Comparison of ENCODE assay signal across 8 mouse cellular contexts in genomic region chr4:45530662-45531542, GRCm38 (mm10). TPM values are rescaled to one million over a fixed set of nuclear protein-coding genes. Genes with fewer than 3 reads are reported as not detected.
A peak's percentile ranks its signal among the peaks of the same experiment; 100 is the strongest.
DNase-seq lines count a peak whose midpoint lies in the region; ATAC-seq and TF ChIP-seq lines count a peak whose summit lies in the region.

No protein-coding gene starts in this region.

- peaks cover 22% of the 10 kb centered on the region for H3K4me1 ChIP-seq in lung, embryonic 14.5 days (ENCODE audit: insufficient read depth)

- peak; percentile 82 to 83 for ATAC-seq in hematopoietic stem cell, adult 5-6 weeks (replicated peaks in 1 of 2; ENCODE audit: insufficient read depth in 1 of 2, low FRiP score in 2 of 2, low TSS enrichment in 1 of 2, low read depth in 1 of 2, poor library complexity in 2 of 2, severe bottlenecking in 2 of 2)
- ATAC-seq in lung, embryonic 14.5 days (ENCODE audit: insufficient read depth): peak; percentile 93
- peak; percentile 61 for ATAC-seq in neutrophil, adult 5-6 weeks (ENCODE audit: extremely low read depth, insufficient number of reproducible peaks, low FRiP score, poor library complexity, severe bottlenecking)

- peak; percentile 96 for DNase-seq in MN1 (ENCODE audit: low spot score)
- DNase-seq in cerebellum, adult 8-10 months: peak; percentile 59
- DNase-seq in forelimb bud, embryonic 11.5 days (ENCODE audit: low read depth, low spot score): peak; percentile 91
- peak; percentile 82 to 84 for DNase-seq in layer of hippocampus, adult 8-10 months (ENCODE audit: low spot score in 2 of 2)
- peak; percentile 97 for DNase-seq in lung, embryonic 14.5 days
- peak; percentile 91 for DNase-seq in testis, postnatal 14 days (ENCODE audit: low spot score)

- H3K4me3 ChIP-seq in lung, embryonic 14.5 days (ENCODE audit: low read depth, low read length): peak overlapping the region; percentile 79

- H3K27ac ChIP-seq in lung, embryonic 14.5 days (ENCODE audit: low read depth): peak overlapping the region; percentile 94

- 0 out of 2 replicates have a peak, but pooled peaks cover 7% of the 10 kb centered on the region for H3K36me3 ChIP-seq in lung, embryonic 14.5 days (ENCODE audit: insufficient read depth)

- TF ChIP-seq CTCF in lung, embryonic 14.5 days (IDR thresholded peaks at IDR 0.05; ENCODE audit: low read depth): peak; percentile 11; the same call in 1 of the 2 replicates

- H3K9ac ChIP-seq in lung, embryonic 14.5 days: peak overlapping the region; percentile 82

- H3K4me2 ChIP-seq in lung, embryonic 14.5 days: peak overlapping the region; percentile 98

- H3K27me3 ChIP-seq in lung, embryonic 14.5 days (ENCODE audit: insufficient read depth, low read length): no peaks in the 10 kb centered on the region

- WGBS in lung, embryonic 14.5 days: 1% methylated on average over 55 of the region's 68 CpGs

- H3K9me3 ChIP-seq in lung, embryonic 14.5 days (ENCODE audit: low read depth, low read length): no peaks in the 10 kb centered on the region

RNA-seq across cellular contexts. Expression of gene Shb, which starts 1.4 kb away (rescaled TPM):
- total RNA-seq in hematopoietic stem cell, adult 5-6 weeks (2017): 4.5 and 7.6 TPM in 2 replicates
- 10 to 100 TPM; 13.1 to 18.1 (median 14.1) TPM for total RNA-seq in layer of hippocampus, adult 8-10 months (2022)
- polyA plus RNA-seq in lung, embryonic 14.5 days (2014; fragmentation: Nextera tagmentation; extraction: Ambion mirVana): 10.6 TPM in 2 replicates
- 1.4 and 2.1 TPM in 2 replicates for total RNA-seq in neutrophil, adult 5-6 weeks (2017)

Comparison
In these comparisons a context has a peak if more than half of its experiments do, and no peak if none do; other contexts are left out.
1. Peak in every context shown above with its lines: DNase-seq, ATAC-seq, H3K4me3 ChIP-seq and H3K27ac ChIP-seq.